Mouse (Mus musculus): ENCODE results near the gene Tcf20. TPM values are rescaled to one million over a fixed set of nuclear protein-coding genes. Genes with fewer than 3 reads are reported as not detected.

The Tcf20 gene
- total and polyA plus RNA-seq, 3 experiments: 27.0 to 47.2 (median 29.0) TPM

GRCm38 (mm10) chr15:83034275-83034977, 46.8 kb upstream of the Tcf20 start:
- Histone ChIP-seq H3K4me1 (ENCODE audit: control insufficient read depth in 1 of 2, insufficient read depth in 2 of 2) (peaks cover 25 to 75% of the 10 kb centered on the region in 2 experiments), H3K9me3 (replicated peaks; ENCODE audit: low read length) (no peaks in the 10 kb centered on the region), H3K27me3 (replicated peaks) (no peaks in the 10 kb centered on the region), H3K36me3 (replicated peaks in 1 of 2; ENCODE audit: control insufficient read depth in 1 of 2, insufficient read depth in 1 of 2, low read length in 1 of 2) (no peaks in the 10 kb centered on the region), H3K4me3 (replicated peaks in 1 of 3; ENCODE audit: low read depth in 2 of 3, low read length in 2 of 3, poor library complexity in 1 of 3) (no peak overlapping the region), H3K27ac (ENCODE audit: insufficient read depth, low read depth) (no peak overlapping the region), H3K9ac (ENCODE audit: insufficient read depth, low read depth) (no peak overlapping the region), H3K79me2 (replicated peaks; ENCODE audit: control insufficient read depth, extremely low read depth, insufficient read depth, poor library complexity, severe bottlenecking) (no peaks in the 10 kb centered on the region), H3K4me2 (ENCODE audit: insufficient read depth, low read depth, poor library complexity, severe bottlenecking) (no peak overlapping the region)
- in situ Hi-C loops (cut with MboI; ENCODE audit: low pct_ligation_motif_present, low pct_unique_long_range_greater_than_20kb, low sequenced_read_pairs): no loop called here
- DNase-seq (ENCODE audit: extremely low read depth): no peak
- dilution Hi-C loops (cut with MboI; ENCODE audit: extremely low pct_ligation_motif_present, extremely low pct_unique_long_range_greater_than_20kb, low sequenced_read_pairs): no loop called here
- TF ChIP-seq RAD21 (IDR thresholded peaks at IDR 0.05; ENCODE audit: low read depth, low read length) (no peak), MAZ (IDR thresholded peaks at IDR 0.05; ENCODE audit: low read depth, low read length) (no peak), PAX5 (IDR thresholded peaks at IDR 0.05; ENCODE audit: low read length) (no peak)

- H3K4me2 ChIP-seq (ENCODE audit: insufficient read depth, low read depth, poor library complexity, severe bottlenecking): no peak within 1 kb of the TSS
- DNase-seq (ENCODE audit: extremely low read depth): no peak
- no peaks in the 10 kb centered on the region for H3K79me2 ChIP-seq (replicated peaks; ENCODE audit: control insufficient read depth, extremely low read depth, insufficient read depth, poor library complexity, severe bottlenecking)
- no peak within 1 kb of the TSS for H3K27ac ChIP-seq (ENCODE audit: insufficient read depth, low read depth)
- H3K9ac ChIP-seq (ENCODE audit: insufficient read depth, low read depth): no peak within 1 kb of the TSS
- dilution Hi-C loops (cut with MboI; ENCODE audit: extremely low pct_ligation_motif_present, extremely low pct_unique_long_range_greater_than_20kb, low sequenced_read_pairs) (no loop called here), in situ Hi-C loops (cut with MboI; ENCODE audit: low pct_ligation_motif_present, low pct_unique_long_range_greater_than_20kb, low sequenced_read_pairs) (no loop called here)
- no peaks in the 10 kb centered on the region for H3K36me3 ChIP-seq (replicated peaks in 1 of 2; ENCODE audit: control insufficient read depth in 1 of 2, insufficient read depth in 1 of 2, low read length in 1 of 2)
- no peak within 1 kb of the TSS for H3K4me3 ChIP-seq (replicated peaks in 1 of 3; ENCODE audit: low read depth in 2 of 3, low read length in 2 of 3, poor library complexity in 1 of 3)
- TF ChIP-seq IRF4 (IDR thresholded peaks at IDR 0.05; ENCODE audit: low read depth, low read length): no peak
- no peak for TF ChIP-seq HCFC1 (IDR thresholded peaks at IDR 0.05; ENCODE audit: low read depth, low read length)
- peaks cover 14 to 63% of the 10 kb centered on the region in 2 experiments for H3K4me1 ChIP-seq (ENCODE audit: control insufficient read depth in 1 of 2, insufficient read depth in 2 of 2)
- H3K9me3 ChIP-seq (replicated peaks; ENCODE audit: low read length): no peaks in the 10 kb centered on the region
- no peaks in the 10 kb centered on the region for H3K27me3 ChIP-seq (replicated peaks)
Measured at GRCm38 (mm10) chr15:83032981-83033541, 45.4 kb upstream of the Tcf20 start, which contains the start of gene Nfam1. Gene Nfam1 (minus strand): TSS chr15:83033306.

- no peaks in the 10 kb centered on the region for H3K79me2 ChIP-seq (replicated peaks; ENCODE audit: control insufficient read depth, extremely low read depth, insufficient read depth, poor library complexity, severe bottlenecking)
- H3K27ac ChIP-seq (ENCODE audit: insufficient read depth, low read depth): no peak overlapping the region
- dilution Hi-C loops (cut with MboI; ENCODE audit: extremely low pct_ligation_motif_present, extremely low pct_unique_long_range_greater_than_20kb, low sequenced_read_pairs): no loop called here
- DNase-seq (ENCODE audit: extremely low read depth): no peak
- H3K4me2 ChIP-seq (ENCODE audit: insufficient read depth, low read depth, poor library complexity, severe bottlenecking): no peak overlapping the region
- no peaks in the 10 kb centered on the region for H3K27me3 ChIP-seq (replicated peaks)
- in situ Hi-C loops (cut with MboI; ENCODE audit: low pct_ligation_motif_present, low pct_unique_long_range_greater_than_20kb, low sequenced_read_pairs): no loop called here
- peaks cover 9 to 55% of the 10 kb centered on the region in 2 experiments; a peak in 3 of 4 replicates for H3K4me1 ChIP-seq (ENCODE audit: control insufficient read depth in 1 of 2, insufficient read depth in 2 of 2)
- TF ChIP-seq ZNF384 (IDR thresholded peaks at IDR 0.05; ENCODE audit: low read depth, low read length): peak; percentile 69
- TF ChIP-seq CHD1 (IDR thresholded peaks at IDR 0.05; ENCODE audit: low read depth, low read length): no peak
- no peak for TF ChIP-seq ZMIZ1 (IDR thresholded peaks at IDR 0.05; ENCODE audit: low read depth, low read length)
- no peaks in the 10 kb centered on the region for H3K36me3 ChIP-seq (replicated peaks in 1 of 2; ENCODE audit: control insufficient read depth in 1 of 2, insufficient read depth in 1 of 2, low read length in 1 of 2)
- no peak overlapping the region for H3K4me3 ChIP-seq (replicated peaks in 1 of 3; ENCODE audit: low read depth in 2 of 3, low read length in 2 of 3, poor library complexity in 1 of 3)
- H3K9me3 ChIP-seq (replicated peaks; ENCODE audit: low read length): no peaks in the 10 kb centered on the region
- H3K9ac ChIP-seq (ENCODE audit: insufficient read depth, low read depth): no peak overlapping the region
Measured at GRCm38 (mm10) chr15:83030884-83031283, 43.2 kb upstream of the Tcf20 start.

All from CH12.LX (cell line).